Mouse (Mus musculus) Patski (cell line): ENCODE measurements around the gene Slc16a10. TPM values are rescaled to one million over a fixed set of nuclear protein-coding genes. Genes with fewer than 3 reads are reported as not detected.

Source experiments
- ATAC-seq: fragments of 100-300 bp; one replicate; pipeline ENCODE4 v1.8.0; 2021
- CTCF ChIA-PET: fragments of 350-600 bp; sonication (Branson Sonifier 250); formaldehyde crosslinking; loops from one replicate; lab custom pipeline; 2022; ENCODE audit warnings: inconsistent platforms; lab: Charles Lee
- POLR2A ChIA-PET: fragments of 350-600 bp; sonication (Branson Sonifier 250); formaldehyde crosslinking; loops from one replicate; lab custom pipeline; 2022; ENCODE audit warnings: antibody characterized with exemption, inconsistent platforms; lab: Charles Lee
- DNase-seq: peaks from one replicate; pipeline ENCODE4 v3.0.0-alpha.2; 2011; ENCODE audit warnings: low read depth, low spot score
- H3K27me3 ChIP-seq: fragments of 371-371 bp; one replicate; pipeline ENCODE4 v1.5.1; 2021
- CTCF ChIP-seq: fragments of 100-300 bp; IDR thresholded peaks from one replicate; pipeline ENCODE4 v1.5.1; 2021
- in situ Hi-C: fragments of 300-500 bp; cut with MboI; formaldehyde crosslinking; loops from 3 replicates; pipeline ENCODE4 v1.11.1; 2018; ENCODE audit warnings: low pct_unique_long_range_greater_than_20kb, mixed read lengths
- polyA plus RNA-seq: library from polyadenylated mRNA; unstranded; gene quantifications from one replicate; pipeline ENCODE4 v1.2.3, GENCODE M21; 2021

Gene Slc16a10
- polyA plus RNA-seq, 1 experiment from 2014 or later: 9.1 TPM

DNA sequence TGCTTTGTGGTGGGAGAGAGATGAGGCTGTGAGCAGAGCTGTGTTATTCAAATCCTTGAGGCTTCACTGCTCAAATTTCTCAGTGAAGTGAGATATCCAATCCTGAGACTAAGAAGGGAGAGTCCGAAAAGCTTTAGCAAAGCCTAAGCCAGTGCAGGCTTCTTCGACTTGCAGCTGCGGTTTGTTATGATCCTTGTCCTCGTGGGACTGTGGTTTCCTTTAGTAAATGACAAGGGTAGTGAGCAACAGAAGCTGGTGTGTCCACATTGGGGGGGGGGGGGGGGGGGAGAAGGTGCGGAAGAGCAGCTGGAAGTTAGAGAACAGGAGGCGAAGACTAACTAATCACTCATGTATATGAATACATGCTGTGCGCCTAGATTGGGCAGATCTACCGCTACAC, 29.2 kb upstream of the Slc16a10 start:
- H3K27me3 ChIP-seq: no peaks in the 10 kb centered on the region
- in situ Hi-C loops: no loop called here
- ChIA-PET POLR2A (no interaction called here), CTCF (no interaction called here)
- ATAC-seq (no peak), DNase-seq (no peak)
- TF ChIP-seq CTCF: no peak

DNA sequence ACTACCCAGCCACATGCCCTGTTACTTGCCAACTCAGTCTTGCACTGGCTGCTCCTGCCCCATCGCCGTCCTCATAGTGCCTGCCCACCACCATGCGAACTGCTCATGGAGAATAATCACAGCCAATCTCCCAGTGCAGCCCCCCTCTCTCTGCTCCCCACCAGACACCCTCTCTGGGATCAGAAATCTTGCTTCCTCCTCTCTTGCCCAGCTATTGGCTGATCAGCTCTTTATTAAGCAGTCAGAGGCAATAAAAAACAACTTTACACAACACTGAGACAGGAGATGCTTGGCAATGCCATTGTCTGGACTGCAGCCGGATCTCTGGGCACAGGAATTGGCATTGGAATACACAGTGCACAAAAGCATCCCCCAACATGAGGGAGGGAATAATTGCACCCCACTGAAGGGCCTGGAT, 28.1 kb upstream of the Slc16a10 start:
- TF ChIP-seq CTCF: no peak
- no peaks in the 10 kb centered on the region for H3K27me3 ChIP-seq
- in situ Hi-C loops: no loop called here
- ChIA-PET POLR2A (no interaction called here), CTCF (interaction anchor here (1.6 kb wide), 1 partner anchor 42 kb away, joined by 4 read pairs; no protein-coding TSS in a partner anchor)
- ATAC-seq (no peak), DNase-seq (no peak)

DNA sequence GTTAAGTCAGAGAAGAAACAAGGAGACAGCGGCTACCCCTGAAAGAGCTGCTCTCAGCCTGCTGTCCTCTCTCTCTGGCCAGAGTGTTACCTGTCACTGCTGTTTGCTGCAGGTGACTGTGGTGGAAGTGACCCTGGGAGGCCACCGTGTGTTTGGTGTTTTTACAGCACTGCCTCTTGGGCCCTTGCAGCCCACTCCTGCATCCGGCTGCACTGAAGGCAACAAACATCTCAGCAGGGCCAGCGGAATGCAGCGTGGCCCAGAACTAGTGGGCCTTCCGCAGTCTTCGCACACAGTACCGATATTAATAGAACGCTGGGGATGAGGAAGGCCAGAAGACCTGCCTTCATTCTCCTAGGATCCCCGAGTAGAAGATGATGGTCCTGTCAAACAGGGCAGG, 27.5 kb upstream of the Slc16a10 start:
- no peak for DNase-seq
- H3K27me3 ChIP-seq: no peaks in the 10 kb centered on the region
- ATAC-seq: no peak
- ChIA-PET POLR2A (no interaction called here), CTCF (interaction anchor here (1.6 kb wide), 1 partner anchor 43 kb away, joined by 4 read pairs; no protein-coding TSS in a partner anchor)
- in situ Hi-C loops: no loop called here
- no peak for TF ChIP-seq CTCF

DNA sequence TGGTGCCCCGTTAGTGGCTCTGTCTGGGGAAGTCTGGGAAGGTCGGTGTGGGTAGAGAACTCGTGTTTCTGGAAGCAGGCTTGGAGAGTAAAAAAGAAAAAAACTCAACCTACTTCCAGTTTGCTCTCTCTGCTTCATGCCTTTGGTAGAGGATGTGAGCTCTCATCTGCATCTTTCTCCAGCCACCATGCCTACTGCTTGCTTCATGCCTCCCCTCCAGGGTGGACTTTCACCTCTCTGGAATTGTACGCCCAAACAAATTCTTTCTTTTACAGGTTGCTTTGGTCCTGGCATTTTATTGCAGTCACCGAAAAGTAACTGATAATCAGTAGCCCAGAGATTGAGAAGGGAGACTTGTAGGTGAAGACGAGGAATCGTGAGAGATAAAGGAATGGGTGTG, 27.0 kb upstream of the Slc16a10 start:
- no peaks in the 10 kb centered on the region for H3K27me3 ChIP-seq
- no peak for TF ChIP-seq CTCF
- DNase-seq (no peak), ATAC-seq (no peak)
- CTCF ChIA-PET: interaction anchor here (1.6 kb wide), 1 partner anchor 43 kb away, joined by 4 read pairs; no protein-coding TSS in a partner anchor
- POLR2A ChIA-PET: no interaction called here
- in situ Hi-C loops: no loop called here

DNA sequence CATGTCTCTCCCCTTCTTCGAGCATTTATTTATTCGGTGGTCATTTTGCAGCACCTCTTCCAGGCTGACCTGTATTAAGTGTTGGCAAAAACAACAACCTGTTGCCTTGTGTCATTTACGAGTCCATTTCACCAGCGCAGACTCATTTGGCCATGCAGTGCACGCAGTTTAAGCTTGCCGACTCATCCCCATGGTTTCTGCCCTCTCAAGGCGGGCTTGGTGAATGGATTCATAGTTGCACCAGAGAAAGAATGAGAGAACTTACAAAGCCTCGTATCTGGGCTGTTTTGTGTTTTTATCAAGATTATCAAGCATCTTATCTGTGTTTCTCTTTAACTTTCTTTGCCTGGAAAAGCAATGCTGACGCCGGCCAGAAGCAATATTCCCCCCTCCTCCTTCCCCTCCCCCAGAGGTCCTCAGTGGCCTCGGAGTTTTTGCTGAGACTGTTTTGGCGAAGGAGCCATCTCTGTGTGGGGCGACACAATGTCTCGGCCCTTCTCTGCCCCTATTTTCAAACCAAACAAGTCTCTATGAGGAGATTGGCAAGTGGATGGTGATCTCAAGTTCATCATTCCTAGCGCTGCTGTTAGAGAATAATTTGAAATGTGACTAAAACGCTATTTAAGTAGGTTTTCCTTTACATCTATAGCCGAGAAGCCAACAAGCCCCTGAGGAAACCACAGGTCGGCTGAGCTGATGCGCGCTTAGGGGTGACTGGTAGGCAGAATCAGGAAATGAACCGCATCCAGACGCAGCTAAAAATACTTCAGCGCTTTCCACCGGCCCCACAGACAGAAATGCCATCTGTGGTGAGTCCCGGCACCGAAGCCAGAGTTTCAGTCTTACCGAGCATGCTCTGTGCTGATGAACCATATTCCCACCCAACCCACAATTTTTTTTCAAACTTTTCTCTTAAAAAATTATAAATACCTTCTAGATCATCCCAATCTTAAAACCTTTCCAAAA, 22.6 kb upstream of the Slc16a10 start:
- in situ Hi-C loops: no loop called here
- ATAC-seq (no peak), DNase-seq (no peak)
- TF ChIP-seq CTCF: no peak
- ChIA-PET CTCF (interaction anchor here (1.1 to 1.4 kb wide), 2 partner anchors 48 to 206 kb away, joined by 3 to 5 read pairs; no protein-coding TSS in a partner anchor), POLR2A (no interaction called here)
- H3K27me3 ChIP-seq: no peaks in the 10 kb centered on the region

DNA sequence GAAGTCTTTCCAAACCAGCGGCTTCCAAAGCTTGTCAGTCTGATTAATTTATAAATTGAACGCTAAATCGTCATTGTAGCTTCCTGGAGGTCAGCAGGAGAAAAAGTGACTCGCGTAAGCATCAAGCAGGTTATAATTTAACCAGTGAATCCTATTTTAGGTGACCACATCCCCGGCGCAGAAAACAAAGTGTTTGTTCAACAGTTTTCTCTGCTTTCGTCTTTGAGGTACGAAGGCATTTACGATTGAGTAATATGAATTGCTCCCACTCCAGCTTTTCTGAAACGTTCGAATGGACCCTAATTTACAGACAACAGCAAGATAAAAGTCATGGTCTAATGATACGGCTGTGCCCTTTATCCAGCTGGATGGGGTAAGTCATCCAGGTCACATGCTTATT, 21.9 kb upstream of the Slc16a10 start:
- ChIA-PET POLR2A (no interaction called here), CTCF (interaction anchor here (1.4 kb wide), 1 partner anchor 206 kb away, joined by 3 read pairs; no protein-coding TSS in a partner anchor)
- no peak for TF ChIP-seq CTCF
- no peaks in the 10 kb centered on the region for H3K27me3 ChIP-seq
- DNase-seq (peak; percentile 10), ATAC-seq (no peak)
- in situ Hi-C loops: no loop called here

DNA sequence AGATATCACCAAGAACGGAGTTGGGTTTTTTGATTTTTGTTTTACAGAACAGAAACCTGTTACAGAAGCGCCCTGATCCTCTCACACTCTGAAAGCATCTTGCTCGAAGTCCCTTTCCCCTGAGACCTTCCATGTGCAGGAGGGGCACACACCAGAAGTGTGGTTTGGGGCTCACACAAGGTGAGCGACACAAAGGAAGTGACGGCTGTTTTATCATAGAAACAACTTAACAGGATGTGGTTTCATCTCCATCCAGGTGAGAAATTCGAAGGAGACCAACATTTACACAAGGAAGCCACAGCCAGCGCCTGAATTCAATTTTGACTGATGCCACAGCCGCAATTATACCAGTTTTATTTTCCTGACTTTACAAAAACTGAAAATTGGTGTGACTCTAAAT, 21.3 kb upstream of the Slc16a10 start:
- ATAC-seq (no peak), DNase-seq (no peak)
- TF ChIP-seq CTCF: no peak
- ChIA-PET POLR2A (no interaction called here), CTCF (no interaction called here)
- H3K27me3 ChIP-seq: no peaks in the 10 kb centered on the region
- in situ Hi-C loops: no loop called here

DNA sequence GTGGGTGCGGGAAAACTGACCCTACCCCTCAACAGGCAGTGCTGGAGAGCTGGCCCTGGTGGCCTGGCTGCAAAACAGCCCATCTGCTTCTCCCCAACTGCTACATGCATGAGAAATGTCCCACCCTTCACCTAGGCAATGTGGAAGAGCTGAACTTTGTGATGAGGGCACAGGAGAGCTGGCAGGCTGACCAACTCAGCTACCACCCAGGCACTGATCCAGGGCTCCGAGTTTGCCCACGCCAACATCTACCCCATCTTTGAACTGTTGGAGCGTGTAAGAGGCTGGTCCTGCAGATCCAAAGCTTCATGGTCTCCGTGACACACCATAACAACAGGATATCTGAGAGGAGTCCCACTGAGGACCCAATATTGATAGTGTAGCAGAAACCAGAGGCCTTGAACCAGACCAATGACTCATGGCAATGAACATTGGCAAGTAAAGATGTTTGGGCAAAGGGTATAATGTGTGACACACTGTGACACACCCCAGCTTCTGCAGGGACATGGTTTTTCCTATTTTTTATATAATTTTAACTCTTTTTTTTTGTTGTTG, 19.7 kb upstream of the Slc16a10 start:
- POLR2A ChIA-PET: no interaction called here
- in situ Hi-C loops: no loop called here
- DNase-seq (no peak), ATAC-seq (no peak)
- no peak for TF ChIP-seq CTCF
- H3K27me3 ChIP-seq: no peaks in the 10 kb centered on the region
- CTCF ChIA-PET: interaction anchor here (0.9 to 1.4 kb wide), 2 partner anchors 14 to 17 kb away, joined by 3 read pairs; no protein-coding TSS in a partner anchor

DNA sequence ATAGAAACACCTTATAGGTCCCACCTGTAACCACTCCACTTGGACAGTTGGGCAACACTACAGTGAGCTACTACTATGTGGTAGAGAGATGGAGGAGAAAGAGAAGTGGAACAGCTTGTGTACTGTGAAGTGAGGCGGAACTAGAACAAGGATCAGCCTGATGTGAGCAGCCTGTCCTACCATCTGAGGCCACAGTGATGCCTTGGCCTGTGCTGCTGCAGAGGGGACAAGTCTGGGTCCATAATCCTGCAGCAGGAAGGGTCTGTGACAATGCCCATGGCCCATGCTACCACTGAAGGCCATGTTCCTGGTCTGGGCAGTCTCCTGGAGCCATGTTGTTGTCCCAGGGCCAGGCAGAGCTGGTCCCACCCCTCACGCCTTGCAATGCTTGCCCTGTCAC, 19.2 kb upstream of the Slc16a10 start:
- H3K27me3 ChIP-seq: no peaks in the 10 kb centered on the region
- ChIA-PET CTCF (interaction anchor here (0.9 to 1.4 kb wide), 3 partner anchors 9 to 16 kb away, joined by 3 read pairs; no protein-coding TSS in a partner anchor), POLR2A (no interaction called here)
- no peak for TF ChIP-seq CTCF
- DNase-seq (no peak), ATAC-seq (no peak)
- in situ Hi-C loops: no loop called here

DNA sequence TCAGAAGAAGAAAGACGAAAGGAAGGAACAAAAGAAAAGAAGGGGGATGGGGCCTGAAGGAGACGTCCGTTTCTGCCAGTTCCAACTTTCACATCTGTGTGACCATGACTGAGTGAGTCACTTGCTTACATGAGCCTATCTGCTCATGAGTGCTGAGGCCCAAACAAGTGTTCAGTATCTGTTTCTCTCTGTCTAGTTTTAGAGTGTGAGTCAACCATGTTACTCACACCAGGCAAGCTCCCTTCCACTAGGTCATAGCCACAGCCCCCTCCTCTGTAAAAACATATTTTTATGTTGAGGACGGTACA, 10.4 kb upstream of the Slc16a10 start:
- ChIA-PET POLR2A (no interaction called here), CTCF (interaction anchor here (0.9 to 1.3 kb wide), 3 partner anchors 8 to 60 kb away, joined by 3 to 4 read pairs (median 4); no protein-coding TSS in a partner anchor)
- peaks cover 3% of the 10 kb centered on the region for H3K27me3 ChIP-seq
- in situ Hi-C loops: no loop called here
- DNase-seq (peak; percentile 19), ATAC-seq (peak; percentile 73)
- TF ChIP-seq CTCF: no peak
